Mouse (Mus musculus): ENCODE results near the gene Miga2.

Miga2 gene

DNA sequence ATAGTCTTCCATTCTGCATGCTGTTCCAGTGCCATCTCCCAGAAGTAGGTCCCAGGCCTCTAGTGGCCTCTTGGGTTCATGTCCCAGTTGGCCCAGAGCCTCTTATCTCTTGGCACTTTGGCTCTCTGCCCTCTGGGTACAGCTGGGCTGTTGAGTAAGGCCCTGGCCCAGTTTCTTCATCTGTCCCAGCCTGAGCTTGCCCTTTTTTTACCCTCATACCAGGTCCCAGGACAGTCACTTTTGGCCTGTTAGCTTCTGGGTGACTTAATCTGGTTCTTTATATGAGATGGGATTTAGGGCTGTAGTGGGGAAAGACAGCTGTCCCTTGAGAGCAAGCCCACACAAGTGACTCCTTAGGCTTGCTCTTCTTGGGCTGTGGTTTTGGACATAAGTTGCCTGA is 65.1 kb downstream of the Miga2 start:
- DNase-seq = peak; percentile 67

Data from cerebellum, adult 9-11 months (tissue).